Mouse (Mus musculus): ENCODE data around the gene Slc25a31.

The Slc25a31 gene

GRCm38 (mm10) chr3:40738381-40738912, 29.8 kb downstream of the Slc25a31 start:
- DNase-seq (ENCODE audit: low spot score in 2 of 2), result no peak

DNA sequence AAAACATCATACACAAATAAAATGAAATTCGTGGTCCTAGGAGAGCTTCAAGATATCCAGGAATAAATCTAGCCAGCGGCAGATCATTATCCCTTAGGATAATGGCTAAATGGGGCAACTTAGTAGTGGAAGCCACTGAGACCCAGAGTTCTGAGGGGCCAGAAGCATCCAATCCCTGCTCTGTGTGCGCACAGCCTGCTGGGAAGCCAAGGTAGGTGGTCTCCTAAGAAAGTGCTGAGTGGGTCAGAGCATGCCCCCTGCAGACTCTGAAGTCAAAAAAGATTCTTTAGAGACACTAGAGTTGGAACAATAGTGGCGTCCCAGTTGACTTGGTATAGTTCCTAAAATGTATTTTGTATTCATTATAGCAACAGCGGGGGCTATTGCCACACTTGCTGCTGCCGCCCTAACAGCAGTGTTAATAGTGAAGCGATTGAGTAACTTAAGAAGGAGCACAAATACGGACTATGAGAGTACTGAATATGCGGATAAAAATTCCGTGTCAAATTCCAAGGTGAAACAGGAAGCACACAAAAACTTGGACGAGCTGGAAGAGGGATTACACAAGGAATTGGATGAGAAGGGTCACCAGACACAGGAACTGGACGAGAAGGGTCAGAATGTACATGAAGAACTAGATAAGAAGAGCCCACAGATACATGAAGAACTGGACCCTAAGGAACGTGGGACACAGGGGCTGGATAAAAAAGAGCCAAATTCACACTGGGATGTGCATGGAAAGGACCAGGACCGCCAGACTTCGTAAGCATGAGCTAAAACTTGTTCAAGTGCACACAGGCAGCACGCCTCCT, 35.6 kb downstream of the Slc25a31 start, which contains the start of gene Hspa4l:
Hspa4l (plus strand) TSS at position 472 of the 812 bp plus-strand sequence.
- DNase-seq (ENCODE audit: low spot score in 2 of 2), result no peak

- DNase-seq (ENCODE audit: low spot score in 2 of 2), result peak; percentile 92 to 95
Observed at GRCm38 (mm10) chr3:40744836-40745660, 36.4 kb downstream of the Slc25a31 start.

DNA sequence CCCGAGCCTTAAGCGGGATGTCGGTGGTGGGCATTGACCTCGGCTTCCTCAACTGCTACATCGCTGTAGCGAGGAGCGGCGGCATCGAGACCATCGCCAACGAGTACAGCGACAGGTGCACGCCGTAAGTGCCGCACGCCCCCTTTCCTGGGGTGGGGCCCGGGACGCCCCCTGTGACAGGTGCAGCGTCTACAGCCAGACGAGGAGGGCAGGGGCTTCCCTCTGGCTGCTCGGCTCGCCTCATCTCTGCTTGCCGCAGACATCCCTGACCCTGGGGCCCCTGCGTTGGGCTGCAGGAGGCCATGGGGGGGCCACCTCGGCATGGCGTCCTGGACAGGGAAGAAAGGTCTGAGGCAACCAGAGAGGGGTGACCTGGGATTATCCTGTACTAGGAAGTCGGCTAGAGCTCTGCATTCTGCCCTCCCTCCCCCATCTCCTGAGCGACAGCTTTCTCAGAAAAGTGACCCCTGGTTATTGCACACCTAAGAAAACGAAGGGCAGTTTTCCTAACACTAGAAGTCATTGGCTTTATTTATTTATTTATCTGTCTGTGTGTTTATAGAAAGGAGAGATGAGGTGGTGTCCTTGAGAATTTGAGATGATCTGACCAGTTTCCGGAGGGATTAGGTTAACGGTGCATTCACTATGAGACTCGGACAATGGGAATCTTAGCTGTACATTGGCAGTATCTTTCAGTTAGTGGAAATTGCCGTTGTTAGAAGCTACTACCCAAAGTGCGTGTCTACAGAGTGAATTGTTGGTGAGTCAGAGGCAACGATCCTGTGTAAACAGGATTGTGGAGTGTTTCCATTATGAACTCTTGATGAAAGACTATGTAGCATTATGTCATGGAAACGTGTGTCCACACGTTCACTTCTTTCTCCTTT, 37.2 kb downstream of the Slc25a31 start:
- DNase-seq (ENCODE audit: low spot score in 2 of 2), result peak in 1 of 2 experiments; percentile 16

DNA sequence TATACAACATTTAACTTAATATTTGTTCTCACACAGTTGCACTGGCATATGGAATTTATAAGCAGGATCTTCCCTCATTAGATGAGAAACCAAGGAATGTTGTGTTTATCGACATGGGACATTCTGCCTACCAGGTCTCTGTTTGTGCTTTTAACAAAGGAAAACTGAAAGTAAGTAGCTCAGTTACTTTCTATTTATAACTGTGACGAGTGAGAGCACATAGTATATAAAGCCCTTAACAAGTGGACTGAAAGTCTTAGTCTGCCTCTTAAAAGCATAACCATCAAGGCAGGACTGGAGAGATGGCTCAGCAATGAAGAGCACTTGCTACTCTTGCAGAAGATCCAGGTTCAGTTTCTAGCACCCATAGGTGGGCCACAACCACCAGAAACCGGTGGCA, 52.1 kb downstream of the Slc25a31 start:
- no peak for DNase-seq (ENCODE audit: low spot score in 2 of 2)

GRCm38 (mm10) chr3:40761312-40761711, 52.7 kb downstream of the Slc25a31 start:
- DNase-seq (ENCODE audit: low spot score in 2 of 2), result no peak

All from spleen, postnatal 10 days (tissue).